Mouse (Mus musculus) MEL (cell line): ENCODE measurements around the gene Zic5. TPM values are rescaled to one million over a fixed set of nuclear protein-coding genes. Genes with fewer than 3 reads are reported as not detected.

Experiments used
- DNase-seq: peaks from one replicate; pipeline ENCODE4 v3.0.0; 2011; ENCODE audit warnings: low read depth, low spot score
- H3K27ac ChIP-seq: 2 replicates; pipeline ENCODE4 v1.5.1; 2012; ENCODE audit warnings: low read depth, mild to moderate bottlenecking, control low read depth, low read length, moderate library complexity; ENCODE audit not compliant: control insufficient read depth
- H3K27me3 ChIP-seq, 2 experiments: fragments of 150-350 bp in 1 of 2; sonication (generic) in 1 of 2; 2 replicates each; pipeline ENCODE4 v1.6.1; 2012; ENCODE audit warnings: low read length in 2 of 2, mild to moderate bottlenecking in 2 of 2, improper control_type of control experiment in 1 of 2, moderate library complexity in 1 of 2; ENCODE audit not compliant: insufficient read depth in 2 of 2, control insufficient read depth in 1 of 2
- H3K36me3 ChIP-seq, 2 experiments: 2 replicates each; pipeline ENCODE4 v1.6.1; 2012 to 2014; ENCODE audit warnings: low read length in 2 of 2, improper control_type of control experiment in 1 of 2, inconsistent platforms in 1 of 2, mild to moderate bottlenecking in 1 of 2; ENCODE audit not compliant: insufficient read depth in 2 of 2, control insufficient read depth in 1 of 2
- H3K4me1 ChIP-seq, 2 experiments: fragments of 150-350 bp in 1 of 2; sonication (generic) in 1 of 2; 2 replicates each; pipeline ENCODE4 v1.6.1; 2012; ENCODE audit warnings: low read length in 2 of 2, improper control_type of control experiment in 1 of 2, mild to moderate bottlenecking in 1 of 2; ENCODE audit not compliant: insufficient read depth in 2 of 2, control insufficient read depth in 1 of 2
- H3K4me3 ChIP-seq, 2 experiments: fragments of 150-350 bp in 1 of 2; sonication (generic) in 1 of 2; 2 replicates each; pipeline ENCODE4 v1.5.1; 2012; ENCODE audit warnings: low read depth in 2 of 2, low read length in 2 of 2, mild to moderate bottlenecking in 2 of 2, moderate library complexity in 2 of 2, control low read depth in 1 of 2, improper control_type of control experiment in 1 of 2; ENCODE audit not compliant: control insufficient read depth in 1 of 2, insufficient read depth in 1 of 2
- H3K79me2 ChIP-seq: 2 replicates; pipeline ENCODE4 v1.6.1; 2012; ENCODE audit warnings: mild to moderate bottlenecking, low read length, moderate library complexity; ENCODE audit not compliant: control insufficient read depth, poor library complexity, insufficient read depth
- H3K9ac ChIP-seq: 2 replicates; pipeline ENCODE4 v1.6.1; 2012; ENCODE audit warnings: low read depth, mild to moderate bottlenecking, control low read depth, low read length, moderate library complexity; ENCODE audit not compliant: control insufficient read depth, poor library complexity, severe bottlenecking
- H3K9me3 ChIP-seq: fragments of 150-350 bp; sonication (generic); replicated peaks from 2 replicates; pipeline ENCODE4 v1.6.1; 2012; ENCODE audit warnings: mild to moderate bottlenecking, low read length, improper control_type of control experiment, moderate library complexity; ENCODE audit not compliant: insufficient read depth
- BHLHE40 ChIP-seq: IDR thresholded peaks from 2 replicates; pipeline ENCODE4 v1.6.1; 2012; ENCODE audit warnings: low read depth, mild to moderate bottlenecking, inconsistent platforms, low read length, improper control_type of control experiment, borderline replicate concordance
- E2F4 ChIP-seq: IDR thresholded peaks from 2 replicates; pipeline ENCODE4 v1.6.1; 2011; ENCODE audit warnings: low read depth, low read length, improper control_type of control experiment, borderline replicate concordance
- ELF1 ChIP-seq: IDR thresholded peaks from 2 replicates; pipeline ENCODE4 v1.6.1; 2014; ENCODE audit warnings: low read depth, mild to moderate bottlenecking, inconsistent platforms, low read length, improper control_type of control experiment, moderate library complexity
- EP300 ChIP-seq, 2 experiments: IDR thresholded peaks; 2 replicates each; pipeline ENCODE4 v1.6.1; 2011; ENCODE audit warnings: improper control_type of control experiment in 2 of 2, low read length in 2 of 2, low read depth in 1 of 2, mild to moderate bottlenecking in 1 of 2
- GABPA ChIP-seq: IDR thresholded peaks from 2 replicates; pipeline ENCODE4 v1.6.1; 2012; ENCODE audit warnings: low read depth, mild to moderate bottlenecking, inconsistent platforms, low read length, improper control_type of control experiment, moderate library complexity
- HCFC1 ChIP-seq: IDR thresholded peaks from 2 replicates; pipeline ENCODE4 v1.6.1; 2012; ENCODE audit warnings: low read depth, mild to moderate bottlenecking, inconsistent platforms, low read length, improper control_type of control experiment, moderate library complexity
- JUND ChIP-seq: IDR thresholded peaks from 2 replicates; pipeline ENCODE4 v1.6.1; 2011; ENCODE audit warnings: low read depth, mild to moderate bottlenecking, improper control_type of control experiment, low read length
- MAZ ChIP-seq: IDR thresholded peaks from 2 replicates; pipeline ENCODE4 v1.6.1; 2012; ENCODE audit warnings: low read depth, mild to moderate bottlenecking, inconsistent platforms, low read length, improper control_type of control experiment
- MYB ChIP-seq: IDR thresholded peaks from 2 replicates; pipeline ENCODE4 v1.6.1; 2011; ENCODE audit warnings: mild to moderate bottlenecking, low read depth, low read length, improper control_type of control experiment
- NRF1 ChIP-seq: IDR thresholded peaks from 2 replicates; pipeline ENCODE4 v1.6.1; 2014; ENCODE audit warnings: low read depth, mild to moderate bottlenecking, inconsistent platforms, low read length, improper control_type of control experiment, moderate library complexity; ENCODE audit not compliant: poor library complexity, insufficient read depth, severe bottlenecking
- POLR2AphosphoS5 ChIP-seq: IDR thresholded peaks from 2 replicates; pipeline ENCODE4 v1.6.1; 2012; ENCODE audit warnings: low read depth, borderline replicate concordance, mild to moderate bottlenecking, inconsistent platforms, low read length, moderate library complexity, mixed read lengths
- RAD21 ChIP-seq: IDR thresholded peaks from 2 replicates; pipeline ENCODE4 v1.6.1; 2011; ENCODE audit warnings: mild to moderate bottlenecking, low read depth, low read length, improper control_type of control experiment
- TAL1 ChIP-seq: IDR thresholded peaks from 2 replicates; pipeline ENCODE4 v1.6.1; 2012; ENCODE audit warnings: mild to moderate bottlenecking, inconsistent platforms, low read length, moderate library complexity, mixed read lengths
- TBP ChIP-seq: IDR thresholded peaks from 2 replicates; pipeline ENCODE4 v1.8.0; 2011; ENCODE audit warnings: low read depth, low read length, improper control_type of control experiment
- UBTF ChIP-seq: IDR thresholded peaks from 2 replicates; pipeline ENCODE4 v1.6.1; 2012; ENCODE audit warnings: low read depth, mild to moderate bottlenecking, inconsistent platforms, low read length, improper control_type of control experiment, moderate library complexity, borderline replicate concordance; ENCODE audit not compliant: insufficient read depth
- USF2 ChIP-seq, 2 experiments: IDR thresholded peaks; 2 replicates each; pipeline ENCODE4 v1.6.1; 2011 to 2012; ENCODE audit warnings: improper control_type of control experiment in 2 of 2, low read length in 2 of 2, borderline replicate concordance in 1 of 2, inconsistent platforms in 1 of 2, low read depth in 1 of 2, mild to moderate bottlenecking in 1 of 2; ENCODE audit not compliant: insufficient read depth in 1 of 2
- ZKSCAN1 ChIP-seq: IDR thresholded peaks from 2 replicates; pipeline ENCODE4 v1.6.1; 2012; ENCODE audit warnings: low read depth, mild to moderate bottlenecking, inconsistent platforms, low read length, improper control_type of control experiment, moderate library complexity
- ZMIZ1 ChIP-seq: IDR thresholded peaks from 2 replicates; pipeline ENCODE4 v1.6.1; 2012; ENCODE audit warnings: low read depth, mild to moderate bottlenecking, inconsistent platforms, low read length, improper control_type of control experiment, moderate library complexity
- polyA plus RNA-seq, 2 experiments: library from polyadenylated mRNA; stranded (reverse) in 1 of 2; unstranded in 1 of 2; fragments of >175 nt in 1 of 2; fragments of >200 nt in 1 of 2; gene quantifications; 2 replicates each; pipeline versions ENCODE4 v1.2.1 to v1.2.4; 2012; ENCODE audit warnings: low replicate concordance in 2 of 2, low read depth in 1 of 2; ENCODE audit not compliant: insufficient read length in 2 of 2, insufficient read depth in 1 of 2, missing spikeins in 1 of 2
- total RNA-seq: library from RNA; depleted of rRNA; stranded (reverse); fragments of 300-350 nt; gene quantifications from 2 replicates; pipeline ENCODE4 v1.2.3, GENCODE M21; 2012

Gene Zic5
- total and polyA plus RNA-seq, 3 experiments, result 10.4 to 50.6 (median 23.6) TPM

DNA sequence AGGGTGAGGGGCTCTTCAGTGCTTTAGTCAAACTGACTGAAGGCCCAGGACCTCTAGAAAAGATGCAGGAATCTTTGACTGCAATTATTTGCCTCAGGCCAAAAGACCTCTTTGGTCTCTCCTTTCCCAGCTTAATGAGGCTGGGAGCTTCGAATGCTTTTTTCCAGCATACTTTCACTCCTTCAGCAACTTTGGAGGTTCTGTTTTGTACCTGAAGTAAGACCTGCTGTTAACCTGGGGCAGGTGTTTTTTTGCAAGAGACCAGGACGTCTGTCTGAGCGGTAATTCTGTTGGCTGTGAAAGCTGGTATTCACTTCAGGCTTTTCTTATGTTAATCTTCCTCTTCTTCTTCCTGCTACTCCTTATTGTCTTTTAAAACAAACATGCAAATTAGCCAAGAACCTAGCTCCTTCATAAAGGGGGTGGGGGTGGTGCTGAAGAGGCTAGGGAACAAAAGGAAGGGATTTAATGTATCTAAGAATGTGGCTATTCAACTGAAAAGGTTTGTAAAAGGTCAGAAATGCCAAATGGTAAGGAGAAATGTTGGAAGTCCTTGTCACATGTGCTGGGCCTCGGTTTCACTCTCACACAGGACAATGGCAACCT, 49.2 kb downstream of the Zic5 start:
- no peak overlapping the region for H3K4me3 ChIP-seq

DNA sequence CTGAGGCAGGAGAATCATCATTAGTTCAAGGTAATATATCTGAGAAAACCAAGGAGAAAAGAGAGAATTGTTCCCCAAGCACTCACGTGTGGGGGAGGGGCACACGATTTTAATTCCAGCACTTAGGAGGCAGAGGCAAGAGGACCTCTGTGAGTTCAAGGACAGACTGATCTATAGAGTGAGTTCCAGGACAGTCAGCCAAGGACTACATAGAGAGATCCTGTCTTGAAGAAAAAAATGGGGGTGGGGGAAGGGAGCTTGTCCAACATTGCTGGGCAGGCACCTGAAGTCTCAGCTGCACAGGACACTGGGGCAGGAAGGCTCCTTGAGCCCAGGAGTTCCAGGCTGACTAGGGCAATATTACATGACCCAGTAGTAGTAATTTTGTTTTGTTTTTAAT, 50.7 kb downstream of the Zic5 start:
- Histone ChIP-seq H3K4me3 (no peak overlapping the region), H3K9ac (no peak overlapping the region), H3K9me3 (no peaks in the 10 kb centered on the region), H3K27me3 (no peaks in the 10 kb centered on the region), H3K36me3 (no peaks in the 10 kb centered on the region), H3K4me1 (no peaks in the 10 kb centered on the region), H3K27ac (no peak overlapping the region), H3K79me2 (no peaks in the 10 kb centered on the region)
- DNase-seq, result no peak
- TF ChIP-seq UBTF (no peak), MYB (no peak), ZMIZ1 (no peak), USF2 (IDR thresholded peaks at IDR 0.05; ENCODE audit: borderline replicate concordance in 1 of 2, insufficient read depth in 1 of 2, low read depth in 1 of 2, low read length in 2 of 2) (no peak), GABPA (no peak), E2F4 (no peak), POLR2AphosphoS5 (no peak), ZKSCAN1 (no peak)

More for the DNA sequence above, 49.2 kb downstream of the Zic5 start:
- Histone ChIP-seq H3K36me3 (no peaks in the 10 kb centered on the region), H3K9ac (no peak overlapping the region), H3K79me2 (no peaks in the 10 kb centered on the region), H3K9me3 (no peaks in the 10 kb centered on the region), H3K4me1 (no peaks in the 10 kb centered on the region), H3K27me3 (no peaks in the 10 kb centered on the region), H3K27ac (no peak overlapping the region)
- TF ChIP-seq TAL1 (no peak), E2F4 (no peak), BHLHE40 (no peak), POLR2AphosphoS5 (no peak), EP300 (IDR thresholded peaks at IDR 0.05; ENCODE audit: low read depth in 1 of 2, low read length in 2 of 2) (no peak), TBP (no peak), MAZ (no peak), ZKSCAN1 (no peak)
- no peak for DNase-seq

DNA sequence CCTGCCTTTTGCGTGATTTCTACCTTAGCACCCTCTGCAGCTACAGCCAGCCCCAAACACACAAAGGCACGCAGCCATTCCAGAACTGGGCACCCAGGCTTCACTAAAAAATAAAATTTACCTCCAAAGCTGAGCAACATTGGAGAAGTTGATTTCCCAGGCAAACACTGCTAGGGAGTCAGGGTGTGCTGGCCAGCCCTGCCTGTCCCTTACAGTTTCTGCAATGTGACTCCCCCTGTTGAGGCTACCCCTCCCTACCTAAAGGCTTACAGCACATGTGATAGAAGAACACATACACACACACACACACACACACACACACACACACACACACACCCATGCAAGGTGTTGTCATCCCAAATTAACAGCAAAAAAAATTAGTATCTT, 51.9 kb downstream of the Zic5 start:
- no peaks in the 10 kb centered on the region for H3K4me1 ChIP-seq
- TF ChIP-seq E2F4 (no peak), HCFC1 (no peak), RAD21 (no peak), POLR2AphosphoS5 (no peak), UBTF (no peak), JUND (no peak), NRF1 (no peak), ELF1 (no peak), TAL1 (no peak), EP300 (IDR thresholded peaks at IDR 0.05; ENCODE audit: low read depth in 1 of 2, low read length in 2 of 2) (no peak)
- TF ChIP-seq, all 39 proteins: peak for 0
- no peaks in the 10 kb centered on the region for H3K27me3 ChIP-seq
- H3K9me3 ChIP-seq, result no peaks in the 10 kb centered on the region
- no peak overlapping the region for H3K4me3 ChIP-seq
- no peaks in the 10 kb centered on the region for H3K36me3 ChIP-seq
- no peak for DNase-seq
- no peak overlapping the region for H3K9ac ChIP-seq
- H3K27ac ChIP-seq, result no peak overlapping the region
- H3K79me2 ChIP-seq, result no peaks in the 10 kb centered on the region
